Mouse (Mus musculus) ES-CJ7 (cell line): Measurements from ENCODE around the gene Susd4.

Experiments used
- DNase-seq: peaks from one replicate; pipeline ENCODE4 v3.0.0; 2011; ENCODE audit warnings: low read depth, low spot score

The Susd4 gene

GRCm38 (mm10) chr1:182916166-182916565 is 152.5 kb downstream of the Susd4 start:
- DNase-seq = no peak

- no peak for DNase-seq
These were observed 155.2 kb downstream of the Susd4 start for GRCm38 (mm10) chr1:182918718-182919346.

GRCm38 (mm10) chr1:182922824-182923223 is 159.2 kb downstream of the Susd4 start:
- DNase-seq = no peak

- no peak for DNase-seq
These were observed 162.8 kb downstream of the Susd4 start for GRCm38 (mm10) chr1:182926465-182926864.

- no peak for DNase-seq
These were observed 164.5 kb downstream of the Susd4 start for GRCm38 (mm10) chr1:182927878-182928851.

GRCm38 (mm10) chr1:182935469-182935868 is 171.8 kb downstream of the Susd4 start:
- no peak for DNase-seq

GRCm38 (mm10) chr1:182937486-182938120 is 173.9 kb downstream of the Susd4 start:
- no peak for DNase-seq

GRCm38 (mm10) chr1:182941921-182942320 is 178.3 kb downstream of the Susd4 start:
- DNase-seq = no peak

- DNase-seq = no peak
These were observed 180.3 kb downstream of the Susd4 start for GRCm38 (mm10) chr1:182943911-182944310.

GRCm38 (mm10) chr1:182944638-182945037 is 181.0 kb downstream of the Susd4 start:
- DNase-seq = no peak

- no peak for DNase-seq
These were observed 181.9 kb downstream of the Susd4 start for GRCm38 (mm10) chr1:182945561-182945960.
